Mouse (Mus musculus) liver, postnatal 0 days (tissue): ENCODE data around the gene Mta1.

Source experiments
- CTCF ChIP-seq: sonication (generic); IDR thresholded peaks from 2 replicates; pipeline ENCODE4 v1.5.1; 2016; ENCODE audit warnings: antibody characterized with exemption, low read depth
- EP300 ChIP-seq: IDR thresholded peaks from 2 replicates; pipeline ENCODE4 v1.6.1; 2016; ENCODE audit warnings: antibody characterized with exemption, low read depth, mild to moderate bottlenecking

DNA sequence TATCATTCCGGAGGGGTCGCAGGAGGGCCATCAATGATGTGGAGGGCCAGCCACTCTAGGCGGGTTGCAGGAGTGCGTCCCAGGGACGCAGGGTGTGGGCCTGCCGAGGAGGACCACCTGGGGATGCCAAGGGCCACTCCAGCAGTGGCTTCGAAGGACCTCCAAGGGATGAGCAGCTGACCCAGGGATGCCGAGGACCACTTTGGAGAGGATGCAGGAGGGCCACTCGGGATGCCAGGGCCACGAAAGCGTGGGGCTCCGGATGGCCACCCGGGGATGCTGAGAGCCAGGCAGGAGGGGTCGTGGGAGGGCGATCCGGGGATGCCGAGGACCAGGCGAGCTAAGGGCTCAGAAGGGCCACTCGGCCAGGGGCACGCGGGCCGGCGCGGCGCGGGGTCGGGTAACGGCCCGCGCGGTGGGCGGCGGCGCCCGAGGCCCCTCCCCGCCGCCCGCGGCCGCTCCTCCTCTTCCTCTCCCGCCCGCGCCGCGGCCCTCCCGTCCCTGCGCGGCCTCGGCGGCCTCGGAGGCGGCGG, at the start of gene Mta1:
- TF ChIP-seq EP300 (no peak), CTCF (no peak)
